Mouse (Mus musculus): ENCODE measurements around the gene Trim8.
A peak's percentile ranks its signal among the peaks of the same experiment; 100 is the strongest.

DNA sequence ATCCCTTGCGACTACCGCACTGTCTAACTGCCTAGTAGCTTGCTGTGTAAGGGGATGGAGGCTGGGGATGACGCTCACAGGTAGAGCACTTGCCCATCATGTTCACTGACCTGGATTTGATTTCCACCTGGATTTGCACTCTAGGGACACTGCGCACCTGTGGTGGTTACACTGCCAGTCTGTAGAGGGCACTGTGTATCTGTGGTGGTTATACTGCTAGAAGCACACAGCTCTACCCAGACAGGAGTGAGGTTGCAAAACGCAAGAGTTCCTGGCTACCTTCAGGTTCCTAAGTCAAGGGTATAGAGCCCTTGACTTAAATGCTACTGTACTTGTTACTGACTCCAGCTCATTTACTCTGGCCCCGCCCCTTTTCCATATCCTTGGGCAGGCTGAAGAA lies 36.7 kb downstream of the Trim8 start:
- no peak for TF ChIP-seq POLR2A (IDR thresholded peaks at IDR 0.05; ENCODE audit: extremely low read depth, insufficient read depth, low read length)
- TF ChIP-seq CTCF (IDR thresholded peaks at IDR 0.05; ENCODE audit: low read depth, low read length): peak; percentile 45; the same call in 1 of the 2 replicates
